Mouse (Mus musculus) forebrain, embryonic 16.5 days (tissue): ENCODE measurements around the gene Pspn. TPM values are rescaled to one million over a fixed set of nuclear protein-coding genes. Genes with fewer than 3 reads are reported as not detected.

Source experiments
- ATAC-seq: fragments of 200-750 bp; cut with Nextera tagmentation; 2 replicates; pipeline ENCODE4 v1.8.0; 2017; ENCODE audit warnings: mild to moderate bottlenecking, moderate library complexity
- H3K27ac ChIP-seq: fragments of 300-500 bp; sonication (generic); 2 replicates; pipeline ENCODE4 v1.5.1; 2014; ENCODE audit warnings: low read length, control low read depth
- H3K27me3 ChIP-seq: fragments of 300-500 bp; sonication (generic); replicated peaks from 2 replicates; pipeline ENCODE4 v1.6.1; 2014; ENCODE audit warnings: low read length; ENCODE audit not compliant: control insufficient read depth, insufficient read depth
- H3K36me3 ChIP-seq: fragments of 300-500 bp; sonication (generic); 2 replicates; pipeline ENCODE4 v1.6.1; 2014; ENCODE audit not compliant: control insufficient read depth, insufficient read depth
- H3K4me1 ChIP-seq: fragments of 300-500 bp; sonication (generic); replicated peaks from 2 replicates; pipeline ENCODE4 v1.6.1; 2014; ENCODE audit warnings: low read length; ENCODE audit not compliant: control insufficient read depth, insufficient read depth
- H3K4me2 ChIP-seq: fragments of 300-500 bp; sonication (generic); 2 replicates; pipeline ENCODE4 v1.6.1; 2014; ENCODE audit warnings: mild to moderate bottlenecking, low read length, control low read depth
- H3K4me3 ChIP-seq: fragments of 300-500 bp; sonication (generic); replicated peaks from 2 replicates; pipeline ENCODE4 v1.5.1; 2014; ENCODE audit warnings: mild to moderate bottlenecking, low read length, control low read depth
- H3K9ac ChIP-seq: fragments of 300-500 bp; sonication (generic); replicated peaks from 2 replicates; pipeline ENCODE4 v1.6.1; 2014; ENCODE audit warnings: low read depth, low read length, control low read depth
- H3K9me3 ChIP-seq: fragments of 300-500 bp; sonication (generic); 2 replicates; pipeline ENCODE4 v1.6.1; 2016; ENCODE audit warnings: low read length; ENCODE audit not compliant: control insufficient read depth
- WGBS: fragments of 180-500 bp; shearing (Covaris S2); extraction: QIAGEN DNeasy Blood & Tissue Kit; methylation state at CpG from one replicate; pipeline ENCODE4 v1.1.7; 2014; 5-methylcytosine and 5-hydroxymethylcytosine counted together
- polyA plus RNA-seq: library from polyadenylated mRNA; unstranded; fragments of >200 nt; fragmentation: Nextera tagmentation; extraction: Ambion mirVana; gene quantifications from 2 replicates; pipeline ENCODE4 v1.2.1, GENCODE M21; 2015

The Pspn gene
- polyA plus RNA-seq, 1 experiment from 2014 or later, result 1.0 TPM

GRCm38 (mm10) chr17:56999414-56999813, 404 bp downstream of the Pspn start:
- no peak overlapping the region for H3K27ac ChIP-seq
- H3K4me2 ChIP-seq, result no peak overlapping the region
- peaks cover 8% of the 10 kb centered on the region for H3K4me1 ChIP-seq
- H3K9me3 ChIP-seq, result no peaks in the 10 kb centered on the region
- H3K36me3 ChIP-seq, result peaks cover 26% of the 10 kb centered on the region
- 96% methylated on average over 9 of the region's 9 CpGs for WGBS
- no peaks in the 10 kb centered on the region for H3K27me3 ChIP-seq
- ATAC-seq, result no peak
- no peak overlapping the region for H3K4me3 ChIP-seq
- no peak overlapping the region for H3K9ac ChIP-seq

- H3K36me3 ChIP-seq, result peaks cover 25% of the 10 kb centered on the region
- no peaks in the 10 kb centered on the region for H3K27me3 ChIP-seq
Measured at GRCm38 (mm10) chr17:56997029-56997667, 2.7 kb downstream of the Pspn start, which contains the start of gene Alkbh7. Gene Alkbh7, plus strand, starts transcription at chr17:56997339.

GRCm38 (mm10) chr17:56996506-56996905, 3.3 kb downstream of the Pspn start:
- Histone ChIP-seq H3K36me3 (peaks cover 25% of the 10 kb centered on the region), H3K4me1 (peaks cover 11% of the 10 kb centered on the region), H3K27me3 (no peaks in the 10 kb centered on the region), H3K9me3 (no peaks in the 10 kb centered on the region), H3K9ac (no peak overlapping the region), H3K27ac (no peak overlapping the region), H3K4me2 (no peak overlapping the region), H3K4me3 (no peak overlapping the region)
- no peak for ATAC-seq
- whole genome bisulfite sequencing, result 81% methylated on average over 2 of the region's 2 CpGs

More at GRCm38 (mm10) chr17:56997029-56997667, 2.7 kb downstream of the Pspn start, which contains the start of gene Alkbh7:
- WGBS, result under 1% methylated on average over 38 of the region's 38 CpGs
- peak; percentile 98 for ATAC-seq
- Histone ChIP-seq H3K9me3 (no peaks in the 10 kb centered on the region), H3K9ac (peak within 1 kb of the TSS; percentile 57), H3K4me1 (peaks cover 11% of the 10 kb centered on the region), H3K4me2 (peak within 1 kb of the TSS; percentile 69), H3K27ac (peak within 1 kb of the TSS; percentile 29), H3K4me3 (peak within 1 kb of the TSS; percentile 51)

GRCm38 (mm10) chr17:56995046-56995445, 4.8 kb downstream of the Pspn start:
- Histone ChIP-seq H3K4me1 (peaks cover 18% of the 10 kb centered on the region), H3K4me2 (no peak overlapping the region), H3K4me3 (no peak overlapping the region), H3K27ac (no peak overlapping the region), H3K9me3 (no peaks in the 10 kb centered on the region), H3K36me3 (peaks cover 25% of the 10 kb centered on the region), H3K9ac (no peak overlapping the region), H3K27me3 (no peaks in the 10 kb centered on the region)
- 92% methylated on average over 8 of the region's 8 CpGs for WGBS
- no peak for ATAC-seq

- Histone ChIP-seq H3K27ac (no peak overlapping the region), H3K9ac (peak overlapping the region; percentile 85), H3K4me1 (peaks cover 13% of the 10 kb centered on the region), H3K9me3 (no peaks in the 10 kb centered on the region), H3K4me2 (peak overlapping the region; percentile 90), H3K27me3 (no peaks in the 10 kb centered on the region), H3K4me3 (peak overlapping the region; percentile 69), H3K36me3 (peaks cover 20% of the 10 kb centered on the region)
- WGBS, result 70% methylated on average over 2 of the region's 2 CpGs
- ATAC-seq, result no peak
Measured at GRCm38 (mm10) chr17:56990966-56991365, 8.9 kb downstream of the Pspn start.

GRCm38 (mm10) chr17:56990115-56990746, 9.6 kb downstream of the Pspn start, which contains the start of gene Clpp:
Gene Clpp, plus strand, starts transcription at chr17:56990305.
- Histone ChIP-seq H3K36me3 (peaks cover 13% of the 10 kb centered on the region), H3K4me3 (peak within 1 kb of the TSS; percentile 69), H3K27ac (peak within 1 kb of the TSS; percentile 73), H3K9ac (peak within 1 kb of the TSS; percentile 85), H3K4me1 (peaks cover 13% of the 10 kb centered on the region), H3K4me2 (peak within 1 kb of the TSS; percentile 90), H3K9me3 (no peaks in the 10 kb centered on the region), H3K27me3 (no peaks in the 10 kb centered on the region)
- WGBS, result under 1% methylated on average over 52 of the region's 52 CpGs
- ATAC-seq, result peak; percentile 98

GRCm38 (mm10) chr17:56989467-56990114, 10.2 kb downstream of the Pspn start:
- H3K9me3 ChIP-seq, result no peaks in the 10 kb centered on the region
- H3K36me3 ChIP-seq, result peaks cover 8% of the 10 kb centered on the region; the same call in 1 of the 2 replicates
- peak; percentile 93 for ATAC-seq
- H3K4me3 ChIP-seq, result peak overlapping the region; percentile 69
- peak overlapping the region; percentile 90 for H3K4me2 ChIP-seq
- H3K27me3 ChIP-seq, result no peaks in the 10 kb centered on the region
- H3K4me1 ChIP-seq, result peaks cover 13% of the 10 kb centered on the region
- WGBS, result 2% methylated on average over 25 of the region's 25 CpGs
- peak overlapping the region; percentile 85 for H3K9ac ChIP-seq
- H3K27ac ChIP-seq, result peak overlapping the region; percentile 73

- ATAC-seq, result no peak
- Histone ChIP-seq H3K36me3 (peaks cover 8% of the 10 kb centered on the region; the same call in 1 of the 2 replicates), H3K27ac (peak overlapping the region; percentile 73; the same call in 1 of the 2 replicates), H3K4me3 (peak overlapping the region; percentile 69), H3K4me1 (peaks cover 13% of the 10 kb centered on the region), H3K4me2 (peak overlapping the region; percentile 90), H3K9me3 (no peaks in the 10 kb centered on the region), H3K9ac (peak overlapping the region; percentile 85), H3K27me3 (no peaks in the 10 kb centered on the region)
- 70% methylated on average over 7 of the region's 7 CpGs for WGBS
Measured at GRCm38 (mm10) chr17:56988921-56989430, 10.8 kb downstream of the Pspn start.

- WGBS, result 86% methylated on average over 7 of the region's 7 CpGs
Measured at GRCm38 (mm10) chr17:56988441-56988840, 11.4 kb downstream of the Pspn start.

More at GRCm38 (mm10) chr17:56988441-56988840, 11.4 kb downstream of the Pspn start:
- no peak overlapping the region for H3K4me2 ChIP-seq
- ATAC-seq, result no peak
- no peaks in the 10 kb centered on the region for H3K9me3 ChIP-seq
- 0 out of 2 replicates have a peak, but pooled peaks cover 6% of the 10 kb centered on the region for H3K36me3 ChIP-seq
- no peak overlapping the region for H3K9ac ChIP-seq
- H3K27ac ChIP-seq, result no peak overlapping the region
- peaks cover 13% of the 10 kb centered on the region for H3K4me1 ChIP-seq
- H3K27me3 ChIP-seq, result no peaks in the 10 kb centered on the region
- no peak overlapping the region for H3K4me3 ChIP-seq
